Mouse (Mus musculus) heart, embryonic 12.5 days (tissue): ENCODE results near the gene Tm9sf3. TPM values are rescaled to one million over a fixed set of nuclear protein-coding genes. Genes with fewer than 3 reads are reported as not detected.
"Not testable (repeated sequence)": the region's sequence is repeated elsewhere in the genome, so short reads cannot be mapped to it uniquely, and the experiment has no call there.

Experiments used
- ATAC-seq: fragments of 200-750 bp; cut with Nextera tagmentation; 2 replicates; pipeline ENCODE4 v1.8.0; 2017; ENCODE audit warnings: moderate TSS enrichment, moderate library complexity; ENCODE audit not compliant: insufficient number of reproducible peaks, low FRiP score
- H3K27ac ChIP-seq: fragments of 300-500 bp; sonication (generic); 2 replicates; pipeline ENCODE4 v1.5.1; 2016; ENCODE audit warnings: mild to moderate bottlenecking, moderate library complexity; ENCODE audit not compliant: poor library complexity, severe bottlenecking
- H3K27me3 ChIP-seq: fragments of 300-500 bp; sonication (generic); replicated peaks from 2 replicates; pipeline ENCODE4 v1.6.1; 2016; ENCODE audit warnings: mild to moderate bottlenecking, moderate library complexity
- H3K36me3 ChIP-seq: fragments of 300-500 bp; sonication (generic); 2 replicates; pipeline ENCODE4 v1.6.1; 2016; ENCODE audit warnings: mild to moderate bottlenecking, moderate library complexity
- H3K4me1 ChIP-seq: fragments of 300-500 bp; sonication (generic); replicated peaks from 2 replicates; pipeline ENCODE4 v1.6.1; 2016; ENCODE audit warnings: mild to moderate bottlenecking
- H3K4me2 ChIP-seq: fragments of 300-500 bp; sonication (generic); 2 replicates; pipeline ENCODE4 v1.6.1; 2016; ENCODE audit warnings: mild to moderate bottlenecking, moderate library complexity
- H3K4me3 ChIP-seq: fragments of 300-500 bp; sonication (generic); 2 replicates; pipeline ENCODE4 v1.5.1; 2016; ENCODE audit warnings: mild to moderate bottlenecking
- H3K9ac ChIP-seq: fragments of 300-500 bp; sonication (generic); 2 replicates; pipeline ENCODE4 v1.6.1; 2016; ENCODE audit warnings: mild to moderate bottlenecking, moderate library complexity
- H3K9me3 ChIP-seq: fragments of 300-500 bp; sonication (generic); replicated peaks from 2 replicates; pipeline ENCODE4 v1.6.1; 2016; ENCODE audit warnings: mild to moderate bottlenecking, moderate library complexity
- WGBS: fragments of 180-500 bp; shearing (Covaris S2); methylation state at CpG from one replicate; pipeline ENCODE4 v1.1.7; 2016; 5-methylcytosine and 5-hydroxymethylcytosine counted together
- polyA plus RNA-seq: library from polyadenylated mRNA; unstranded; fragments of >200 nt; fragmentation: Nextera tagmentation; extraction: Ambion mirVana; gene quantifications from 2 replicates; pipeline ENCODE4 v1.2.1, GENCODE M21; 2016

Tm9sf3 gene
- polyA plus RNA-seq = 140 and 142 TPM in 2 replicates

GRCm38 (mm10) chr19:41263630-41264295, at the start of gene Tm9sf3:
Gene Tm9sf3, minus strand, starts transcription at chr19:41263997.
- WGBS = 0% methylated on average over 83 of the region's 98 CpGs
- Histone ChIP-seq H3K4me3 (peak within 1 kb of the TSS; percentile 88), H3K9me3 (no peaks in the 10 kb centered on the region), H3K4me2 (peak within 1 kb of the TSS; percentile 72), H3K36me3 (0 out of 2 replicates have a peak, but pooled peaks cover 2% of the 10 kb centered on the region), H3K27ac (peak within 1 kb of the TSS; percentile 98), H3K9ac (peak within 1 kb of the TSS; percentile 97), H3K4me1 (peaks cover 36% of the 10 kb centered on the region), H3K27me3 (peaks cover 6% of the 10 kb centered on the region; the same call in 1 of the 2 replicates)
- ATAC-seq = peak; percentile 91

DNA sequence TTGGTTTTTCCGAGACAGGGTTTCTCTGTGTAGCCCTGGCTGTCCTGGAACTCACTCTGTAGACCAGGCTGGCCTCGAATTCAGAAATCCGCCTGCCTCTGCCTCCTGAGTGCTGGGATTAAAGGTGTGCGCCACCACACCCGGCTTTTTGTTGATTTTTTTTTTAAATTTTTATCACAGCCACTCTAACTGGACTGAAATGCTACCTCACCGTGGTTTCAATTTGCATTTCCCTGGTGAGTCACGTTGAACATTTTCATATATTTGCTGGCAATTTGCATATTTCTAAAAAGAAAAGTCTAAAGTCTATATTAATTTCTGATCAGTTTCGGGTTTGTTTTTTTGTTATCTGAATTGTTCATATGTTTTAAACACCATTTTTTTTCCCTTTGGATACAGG, 48.8 kb upstream of the Tm9sf3 start:
- not testable (repeated sequence) for ATAC-seq, H3K4me2 ChIP-seq, H3K9ac ChIP-seq, H3K9me3 ChIP-seq, H3K27me3 ChIP-seq, H3K27ac ChIP-seq, H3K4me1 ChIP-seq, H3K4me3 ChIP-seq, H3K36me3 ChIP-seq
- WGBS = 86% methylated on average over 8 of the region's 8 CpGs

GRCm38 (mm10) chr19:41312027-41312426, 48.2 kb upstream of the Tm9sf3 start:
- Histone ChIP-seq H3K4me2 (no peak overlapping the region), H3K27me3 (0 out of 2 replicates have a peak, but pooled peaks cover 5% of the 10 kb centered on the region), H3K36me3 (no peaks in the 10 kb centered on the region), H3K4me3 (no peak overlapping the region), H3K9ac (no peak overlapping the region), H3K9me3 (no peaks in the 10 kb centered on the region), H3K4me1 (peaks cover 9% of the 10 kb centered on the region), H3K27ac (no peak overlapping the region)
- ATAC-seq = no peak
- WGBS = 75% methylated on average over 4 of the region's 4 CpGs

GRCm38 (mm10) chr19:41310971-41311703, 47.3 kb upstream of the Tm9sf3 start:
- Histone ChIP-seq H3K4me2 (peak overlapping the region; percentile 80), H3K9ac (no peak overlapping the region), H3K4me3 (peak overlapping the region; percentile 47), H3K27me3 (no peaks in the 10 kb centered on the region), H3K9me3 (no peaks in the 10 kb centered on the region), H3K36me3 (no peaks in the 10 kb centered on the region), H3K4me1 (peaks cover 9% of the 10 kb centered on the region), H3K27ac (no peak overlapping the region)
- ATAC-seq = peak; percentile 82
- 26% methylated on average over 20 of the region's 20 CpGs for WGBS

GRCm38 (mm10) chr19:41303933-41304332, 40.1 kb upstream of the Tm9sf3 start:
- Histone ChIP-seq H3K4me1 (peaks cover 5% of the 10 kb centered on the region; the same call in 1 of the 2 replicates), H3K9ac (no peak overlapping the region), H3K4me3 (no peak overlapping the region), H3K27me3 (no peaks in the 10 kb centered on the region), H3K27ac (no peak overlapping the region), H3K36me3 (no peaks in the 10 kb centered on the region), H3K4me2 (no peak overlapping the region), H3K9me3 (no peaks in the 10 kb centered on the region)
- ATAC-seq = no peak
- 70% methylated on average over 3 of the region's 3 CpGs for WGBS

DNA sequence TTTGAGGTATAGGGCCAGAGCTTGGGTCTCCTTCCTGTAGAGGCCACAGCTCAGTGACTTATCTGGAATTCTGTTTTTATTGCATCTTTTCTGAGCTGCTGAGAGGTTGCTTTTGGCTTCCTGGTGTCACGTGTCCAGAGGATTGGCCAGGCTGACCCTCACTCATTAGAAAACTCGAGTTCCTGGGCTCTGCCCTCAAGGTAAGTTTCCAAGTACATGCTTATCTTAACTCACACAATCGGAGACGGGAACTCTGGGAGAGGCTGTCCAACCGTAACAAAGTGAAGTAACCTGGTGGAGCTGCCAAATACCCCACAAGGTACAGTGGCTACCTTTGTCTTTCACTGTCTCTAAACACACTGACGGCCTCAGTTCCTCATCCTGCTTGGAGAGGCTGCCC, 39.6 kb upstream of the Tm9sf3 start:
- H3K36me3 ChIP-seq = no peaks in the 10 kb centered on the region
- H3K27me3 ChIP-seq = no peaks in the 10 kb centered on the region
- WGBS = 38% methylated on average over 6 of the region's 6 CpGs
- no peak for ATAC-seq
- H3K4me3 ChIP-seq = no peak overlapping the region
- no peak overlapping the region for H3K27ac ChIP-seq
- H3K9me3 ChIP-seq = no peaks in the 10 kb centered on the region
- peaks cover 5% of the 10 kb centered on the region; the same call in 1 of the 2 replicates for H3K4me1 ChIP-seq
- H3K4me2 ChIP-seq = no peak overlapping the region
- no peak overlapping the region for H3K9ac ChIP-seq

DNA sequence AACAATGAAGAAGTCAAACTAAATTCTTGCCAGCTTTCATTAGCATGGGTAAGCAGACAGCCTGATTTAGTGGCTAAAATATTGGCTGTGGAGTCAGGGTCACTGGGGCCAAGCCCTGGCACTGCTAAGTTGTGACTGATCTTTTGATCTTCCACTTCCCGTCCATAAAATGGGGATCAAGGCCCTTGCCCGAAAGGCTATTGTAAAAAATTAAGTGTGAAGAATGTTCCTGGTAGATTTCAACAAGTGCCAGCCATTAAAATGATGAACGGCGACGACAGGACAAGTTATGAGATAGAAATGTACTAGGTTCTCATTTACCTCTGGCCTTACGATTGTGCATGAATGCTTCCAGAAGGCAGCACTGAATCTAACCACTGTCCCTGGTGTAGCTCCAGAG, 38.1 kb upstream of the Tm9sf3 start:
- H3K36me3 ChIP-seq = no peaks in the 10 kb centered on the region
- H3K4me1 ChIP-seq = peaks cover 5% of the 10 kb centered on the region; the same call in 1 of the 2 replicates
- no peak overlapping the region for H3K4me2 ChIP-seq
- H3K9me3 ChIP-seq = no peaks in the 10 kb centered on the region
- H3K27me3 ChIP-seq = 0 out of 2 replicates have a peak, but pooled peaks cover 3% of the 10 kb centered on the region
- no peak overlapping the region for H3K4me3 ChIP-seq
- H3K27ac ChIP-seq = no peak overlapping the region
- no peak for ATAC-seq
- H3K9ac ChIP-seq = no peak overlapping the region
- WGBS = 72% methylated on average over 6 of the region's 6 CpGs

GRCm38 (mm10) chr19:41299446-41299845, 35.6 kb upstream of the Tm9sf3 start:
- Histone ChIP-seq H3K9ac (no peak overlapping the region), H3K9me3 (no peaks in the 10 kb centered on the region), H3K4me2 (no peak overlapping the region), H3K27me3 (0 out of 2 replicates have a peak, but pooled peaks cover 3% of the 10 kb centered on the region), H3K27ac (no peak overlapping the region), H3K36me3 (no peaks in the 10 kb centered on the region), H3K4me1 (peaks cover 5% of the 10 kb centered on the region; the same call in 1 of the 2 replicates), H3K4me3 (no peak overlapping the region)
- ATAC-seq = no peak
- 81% methylated on average over 8 of the region's 8 CpGs for WGBS

DNA sequence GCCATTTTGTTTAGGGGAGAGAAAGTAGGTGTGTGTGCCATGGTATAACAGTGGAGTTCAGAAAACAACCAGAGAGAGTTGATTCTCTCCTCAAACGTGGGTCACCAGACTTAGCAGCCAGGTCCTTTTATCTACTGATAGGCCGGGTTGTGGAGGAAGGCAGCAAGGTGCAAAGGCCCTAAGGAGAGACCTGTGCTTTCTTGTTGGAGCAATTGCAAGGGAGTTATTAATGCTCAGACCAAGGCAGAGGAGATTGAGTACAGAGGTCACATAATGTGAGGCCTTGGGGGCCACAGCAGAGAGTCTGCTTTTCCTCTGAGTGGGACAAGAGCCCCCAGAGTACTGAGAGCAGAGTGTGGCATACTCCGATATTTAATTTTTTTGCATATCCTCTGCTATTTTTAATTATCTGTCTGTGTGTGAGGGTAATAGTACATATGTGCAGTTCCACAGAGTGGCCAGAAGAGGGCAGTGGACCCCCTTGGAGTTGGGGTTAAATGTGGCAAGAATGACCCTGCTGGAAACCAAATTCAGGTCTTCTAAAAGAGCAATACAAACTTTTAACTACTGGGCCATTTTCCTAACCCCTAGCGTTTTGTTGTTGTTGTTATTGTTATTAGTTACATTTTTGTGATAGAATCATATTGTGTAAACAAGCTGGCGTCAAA, 27.3 kb upstream of the Tm9sf3 start:
- H3K9me3 ChIP-seq = no peaks in the 10 kb centered on the region
- H3K4me1 ChIP-seq = peaks cover 7% of the 10 kb centered on the region
- no peaks in the 10 kb centered on the region for H3K36me3 ChIP-seq
- no peak overlapping the region for H3K4me2 ChIP-seq
- no peak overlapping the region for H3K27ac ChIP-seq
- H3K9ac ChIP-seq = no peak overlapping the region
- no peak overlapping the region for H3K4me3 ChIP-seq
- 58% methylated on average over 5 of the region's 5 CpGs for WGBS
- no peak for ATAC-seq
- H3K27me3 ChIP-seq = no peaks in the 10 kb centered on the region

DNA sequence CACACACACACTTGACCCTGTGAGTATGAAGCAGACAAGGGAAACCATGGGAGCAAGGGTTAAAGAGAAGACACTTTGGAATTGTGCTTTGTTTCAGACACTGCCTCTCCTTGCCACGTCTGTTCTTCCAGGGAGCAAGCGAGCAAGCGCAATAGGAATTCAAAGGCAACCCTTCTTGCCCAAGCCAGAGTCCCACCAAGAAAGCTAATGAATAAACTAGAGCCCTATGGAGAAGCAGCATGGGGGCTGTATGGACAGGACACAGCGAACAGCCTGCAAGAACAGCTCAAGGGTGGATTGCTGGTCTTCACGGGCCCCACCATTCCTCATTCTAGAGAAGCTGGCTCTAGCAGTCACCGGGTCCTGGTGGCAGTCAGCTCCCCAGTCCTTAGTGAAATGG, 24.8 kb upstream of the Tm9sf3 start:
- H3K4me3 ChIP-seq = no peak overlapping the region
- ATAC-seq = no peak
- H3K27me3 ChIP-seq = no peaks in the 10 kb centered on the region
- H3K4me2 ChIP-seq = no peak overlapping the region
- H3K4me1 ChIP-seq = peaks cover 18% of the 10 kb centered on the region
- 70% methylated on average over 6 of the region's 6 CpGs for WGBS
- H3K36me3 ChIP-seq = no peaks in the 10 kb centered on the region
- H3K27ac ChIP-seq = no peak overlapping the region
- H3K9me3 ChIP-seq = no peaks in the 10 kb centered on the region
- no peak overlapping the region for H3K9ac ChIP-seq

DNA sequence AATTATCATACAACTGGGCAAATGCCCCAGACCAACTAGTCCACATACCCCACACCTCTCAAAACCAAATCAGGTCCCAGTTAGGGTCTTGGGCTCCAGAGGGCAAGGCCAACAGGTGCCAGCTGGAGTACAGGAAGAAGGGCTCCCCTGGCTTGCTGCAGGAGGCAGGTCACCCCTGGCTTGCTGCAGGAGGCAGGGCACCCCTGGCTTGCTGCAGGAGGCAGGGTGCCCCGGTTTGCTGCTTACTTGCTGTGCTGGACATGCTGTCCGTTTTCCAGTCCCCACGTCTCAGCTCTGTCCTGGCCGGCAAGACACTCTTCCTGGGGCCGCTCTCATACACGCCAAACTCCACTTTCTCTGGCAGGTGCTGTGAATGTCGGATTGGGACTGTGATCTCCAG, 23.4 kb upstream of the Tm9sf3 start:
- whole genome bisulfite sequencing = 78% methylated on average over 7 of the region's 7 CpGs
- no peaks in the 10 kb centered on the region for H3K36me3 ChIP-seq
- H3K9ac ChIP-seq = no peak overlapping the region
- no peak overlapping the region for H3K27ac ChIP-seq
- no peak overlapping the region for H3K4me2 ChIP-seq
- peaks cover 28% of the 10 kb centered on the region for H3K4me1 ChIP-seq
- ATAC-seq = no peak
- H3K4me3 ChIP-seq = no peak overlapping the region
- H3K27me3 ChIP-seq = no peaks in the 10 kb centered on the region
- no peaks in the 10 kb centered on the region for H3K9me3 ChIP-seq
